In genomic region chr6:34543303-34544206, GRCm38 (mm10) we compare ENCODE assay signal across 9 mouse cellular contexts. TPM values are rescaled to one million over a fixed set of nuclear protein-coding genes. Genes with fewer than 3 reads are reported as not detected.
DNase-seq lines count a peak whose midpoint lies in the region; ATAC-seq and TF ChIP-seq lines count a peak whose summit lies in the region.
"Had no signal": no experiment of that assay in that cellular context is flagged by ENCODE, and none has a peak within 500 bp of the region (broad histone marks: within the 10 kb centered on the region; RNA-seq: fewer than 3 reads in every experiment).

No protein-coding gene starts in this region.

- H3K36me3 ChIP-seq in kidney, embryonic 14.5 days (ENCODE audit: control insufficient read depth, insufficient read depth, low read length), result no peaks in the 10 kb centered on the region
- no peaks in the 10 kb centered on the region for H3K36me3 ChIP-seq in embryonic facial prominence, embryonic 12.5 days
- no peaks in the 10 kb centered on the region for H3K36me3 ChIP-seq in intestine, postnatal 0 days (ENCODE audit: control insufficient read depth, insufficient read depth)
- H3K36me3 ChIP-seq in neural tube, embryonic 13.5 days, result no peaks in the 10 kb centered on the region

- peaks cover 14% of the 10 kb centered on the region for H3K4me1 ChIP-seq in kidney, embryonic 14.5 days (ENCODE audit: control insufficient read depth, insufficient read depth, low read length)
- H3K4me1 ChIP-seq in embryonic facial prominence, embryonic 12.5 days, result peaks cover 31% of the 10 kb centered on the region
- peaks cover 8% of the 10 kb centered on the region; the same call in 1 of the 2 replicates for H3K4me1 ChIP-seq in intestine, postnatal 0 days (replicated peaks; ENCODE audit: control insufficient read depth, insufficient read depth, low read length)
- peaks cover 34% of the 10 kb centered on the region for H3K4me1 ChIP-seq in neural tube, embryonic 13.5 days (replicated peaks)

- no peaks in the 10 kb centered on the region for H3K27me3 ChIP-seq in kidney, embryonic 14.5 days (ENCODE audit: control insufficient read depth, insufficient read depth, low read length)
- H3K27me3 ChIP-seq in embryonic facial prominence, embryonic 12.5 days, result no peaks in the 10 kb centered on the region
- H3K27me3 ChIP-seq in intestine, postnatal 0 days (replicated peaks; ENCODE audit: control insufficient read depth, insufficient read depth, low read length), result no peaks in the 10 kb centered on the region
- no peaks in the 10 kb centered on the region for H3K27me3 ChIP-seq in neural tube, embryonic 13.5 days

- DNase-seq in kidney, adult 11 months, result peak; percentile 7
- DNase-seq in left cerebral cortex, adult 18-20 months (ENCODE audit: low spot score in 2 of 2), result no peak
- DNase-seq in frontal cortex, postnatal 14 days (ENCODE audit: low spot score in 2 of 2), result no peak
- DNase-seq in thymus, postnatal 0 days (ENCODE audit: low spot score), result no peak

- ATAC-seq in kidney, embryonic 14.5 days (ENCODE audit: low FRiP score, low TSS enrichment), result no peak
- peak; percentile 67; the same call in 1 of the 2 replicates for ATAC-seq in embryonic facial prominence, embryonic 12.5 days (ENCODE audit: insufficient number of reproducible peaks, insufficient read depth, low FRiP score, low TSS enrichment)
- ATAC-seq in intestine, postnatal 0 days, result peak; percentile 87
- ATAC-seq in neural tube, embryonic 13.5 days (ENCODE audit: low read depth), result peak; percentile 56; the same call in 1 of the 2 replicates

- no peak overlapping the region for H3K4me3 ChIP-seq in kidney, embryonic 14.5 days (ENCODE audit: low read length)
- H3K4me3 ChIP-seq in embryonic facial prominence, embryonic 12.5 days, result no peak overlapping the region
- H3K4me3 ChIP-seq in intestine, postnatal 0 days (ENCODE audit: low read depth, low read length), result no peak overlapping the region
- H3K4me3 ChIP-seq in neural tube, embryonic 13.5 days, result no peak overlapping the region

- no peak overlapping the region; the same call in 1 of the 2 replicates for H3K4me2 ChIP-seq in kidney, embryonic 14.5 days (replicated peaks; ENCODE audit: low read depth, low read length)
- peak overlapping the region; percentile 14; the same call in 1 of the 2 replicates for H3K4me2 ChIP-seq in embryonic facial prominence, embryonic 12.5 days (replicated peaks)
- peak overlapping the region; percentile 58 for H3K4me2 ChIP-seq in intestine, postnatal 0 days (replicated peaks; ENCODE audit: low read depth)
- peak overlapping the region; percentile 31 for H3K4me2 ChIP-seq in neural tube, embryonic 13.5 days

- H3K27ac ChIP-seq in kidney, embryonic 14.5 days (ENCODE audit: low read depth, low read length), result no peak overlapping the region
- H3K27ac ChIP-seq in embryonic facial prominence, embryonic 12.5 days, result peak overlapping the region; percentile 82
- H3K27ac ChIP-seq in intestine, postnatal 0 days (ENCODE audit: low read depth, low read length), result no peak overlapping the region
- 0 out of 2 replicates have a peak overlapping the region, but pooled peaks have one; percentile 7 for H3K27ac ChIP-seq in neural tube, embryonic 13.5 days (replicated peaks)

- no peaks in the 10 kb centered on the region for H3K9me3 ChIP-seq in kidney, embryonic 14.5 days (ENCODE audit: control insufficient read depth, low read length)
- no peaks in the 10 kb centered on the region for H3K9me3 ChIP-seq in embryonic facial prominence, embryonic 12.5 days
- no peaks in the 10 kb centered on the region for H3K9me3 ChIP-seq in intestine, postnatal 0 days (ENCODE audit: control insufficient read depth)
- H3K9me3 ChIP-seq in neural tube, embryonic 13.5 days, result no peaks in the 10 kb centered on the region

- TF ChIP-seq CTCF in intestine, postnatal 0 days (IDR thresholded peaks at IDR 0.05; ENCODE audit: low read depth), result no peak

- 49% methylated on average over 21 of the region's 21 CpGs for WGBS in kidney, embryonic 14.5 days
- WGBS in embryonic facial prominence, embryonic 12.5 days, result 35% methylated on average over 21 of the region's 21 CpGs
- 28% methylated on average over 21 of the region's 21 CpGs for WGBS in intestine, postnatal 0 days
- WGBS in neural tube, embryonic 13.5 days, result 45% methylated on average over 21 of the region's 21 CpGs

- no peak overlapping the region for H3K9ac ChIP-seq in kidney, embryonic 14.5 days (ENCODE audit: low read depth, low read length)
- H3K9ac ChIP-seq in embryonic facial prominence, embryonic 12.5 days, result no peak overlapping the region
- no peak overlapping the region for H3K9ac ChIP-seq in intestine, postnatal 0 days (ENCODE audit: low read depth, low read length)
- no peak overlapping the region for H3K9ac ChIP-seq in neural tube, embryonic 13.5 days

RNA-seq across cellular contexts. Expression of gene Cald1, which starts 54.7 kb away (rescaled TPM):
- 165 and 193 TPM in 2 replicates for polyA plus RNA-seq in kidney, embryonic 14.5 days (2014; fragmentation: Nextera tagmentation; extraction: Ambion mirVana)
- 342 and 370 TPM in 2 replicates for polyA plus RNA-seq in embryonic facial prominence, embryonic 12.5 days (2016; fragmentation: Nextera tagmentation; extraction: Ambion mirVana)
- 239 and 283 TPM in 2 replicates for polyA plus RNA-seq in intestine, postnatal 0 days (2015; fragmentation: Nextera tagmentation; extraction: Ambion mirVana)
- 92.0 and 96.2 TPM in 2 replicates for polyA plus RNA-seq in neural tube, embryonic 13.5 days (2015; fragmentation: Nextera tagmentation; extraction: Ambion mirVana)
- total RNA-seq in left cerebral cortex, adult 18-20 months (2021), result 10 to 100 TPM; 22.1 to 24.6 TPM
- 28.7 and 34.0 TPM in 2 replicates for polyA plus RNA-seq in thymus, postnatal 0 days (2015; fragmentation: Nextera tagmentation; extraction: Ambion mirVana)
- total RNA-seq: common myeloid progenitor, adult 5-6 weeks had no signal

Comparison
In these comparisons a context has a peak if more than half of its experiments do, and no peak if none do; other contexts are left out.
1. H3K27ac ChIP-seq: peak in embryonic facial prominence, embryonic 12.5 days (single experiment) and neural tube, embryonic 13.5 days (single experiment); none in kidney, embryonic 14.5 days (single experiment) and intestine, postnatal 0 days (single experiment).